Mouse (Mus musculus) forebrain, embryonic 14.5 days (tissue): ENCODE measurements at regions not wholly inside any gene's neighbourhood (a gene's known extent, or its start where the extent isn't known, plus 50 kb on each side); places are given as distances from the start of the nearest gene placed in this dataset.

Experiments used
- ATAC-seq: fragments of 200-750 bp; cut with Nextera tagmentation; 2 replicates; pipeline ENCODE4 v1.8.0; 2017; ENCODE audit warnings: mild to moderate bottlenecking, moderate library complexity
- DNase-seq: peaks from one replicate; pipeline ENCODE4 v3.0.0-alpha.2; 2015; ENCODE audit warnings: low spot score
- H3K27ac ChIP-seq: fragments of 300-500 bp; sonication (generic); 2 replicates; pipeline ENCODE4 v1.5.1; 2014; ENCODE audit warnings: low read depth, mild to moderate bottlenecking, control low read depth, low read length, moderate library complexity
- H3K27me3 ChIP-seq: fragments of 300-500 bp; sonication (generic); replicated peaks from 2 replicates; pipeline ENCODE4 v1.6.1; 2014; ENCODE audit warnings: low read length, control low read depth, mixed read lengths; ENCODE audit not compliant: control insufficient read depth, insufficient read depth
- H3K36me3 ChIP-seq: fragments of 300-500 bp; sonication (generic); 2 replicates; pipeline ENCODE4 v1.6.1; 2014; ENCODE audit warnings: low read length, control low read depth; ENCODE audit not compliant: control insufficient read depth, insufficient read depth
- H3K4me1 ChIP-seq: fragments of 300-500 bp; sonication (generic); 2 replicates; pipeline ENCODE4 v1.6.1; 2014; ENCODE audit warnings: antibody characterized with exemption, low read length, control low read depth; ENCODE audit not compliant: control insufficient read depth, insufficient read depth
- H3K4me2 ChIP-seq: fragments of 300-500 bp; sonication (generic); 2 replicates; pipeline ENCODE4 v1.6.1; 2014; ENCODE audit warnings: mild to moderate bottlenecking, control low read depth, low read length
- H3K4me3 ChIP-seq: fragments of 300-500 bp; sonication (generic); 2 replicates; pipeline ENCODE4 v1.5.1; 2014; ENCODE audit warnings: low read depth, low read length, control low read depth
- H3K9ac ChIP-seq: fragments of 300-500 bp; sonication (generic); 2 replicates; pipeline ENCODE4 v1.6.1; 2014; ENCODE audit warnings: mild to moderate bottlenecking, low read length, control low read depth, moderate library complexity
- H3K9me3 ChIP-seq: fragments of 300-500 bp; sonication (generic); replicated peaks from 2 replicates; pipeline ENCODE4 v1.6.1; 2016; ENCODE audit warnings: low read length, control low read depth, mixed read lengths; ENCODE audit not compliant: control insufficient read depth
- WGBS: fragments of 180-500 bp; shearing (Covaris S2); extraction: QIAGEN DNeasy Blood & Tissue Kit; methylation state at CpG from one replicate; pipeline ENCODE4 v1.1.7; 2014; 5-methylcytosine and 5-hydroxymethylcytosine counted together

DNA sequence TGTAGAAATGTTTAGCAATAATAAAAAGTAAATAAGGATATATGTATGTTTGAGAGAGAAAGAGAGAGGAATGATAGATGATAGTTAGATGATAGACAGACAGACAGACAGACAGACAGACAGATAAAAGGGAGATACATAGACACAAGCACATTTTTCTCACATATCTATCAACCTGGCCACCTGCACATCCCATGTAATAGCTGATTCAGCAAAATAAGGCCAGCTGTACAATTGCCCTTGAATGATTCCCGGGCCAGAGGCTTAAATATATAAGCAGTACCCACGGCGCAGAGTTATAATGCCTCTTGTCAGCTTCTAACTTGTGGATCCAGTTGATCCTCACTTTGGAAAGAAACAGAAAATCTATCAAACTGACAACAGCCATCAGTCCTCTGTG lies 178.5 kb downstream of the Tmem114 start:
- H3K4me3 ChIP-seq = no peak overlapping the region
- H3K9me3 ChIP-seq = no peaks in the 10 kb centered on the region
- no peak overlapping the region for H3K27ac ChIP-seq
- H3K4me1 ChIP-seq = no peaks in the 10 kb centered on the region
- DNase-seq (no peak), ATAC-seq (no peak)
- H3K9ac ChIP-seq = no peak overlapping the region
- 92% methylated on average over 3 of the region's 3 CpGs for WGBS
- no peaks in the 10 kb centered on the region for H3K36me3 ChIP-seq
- H3K27me3 ChIP-seq = no peaks in the 10 kb centered on the region
- H3K4me2 ChIP-seq = no peak overlapping the region

DNA sequence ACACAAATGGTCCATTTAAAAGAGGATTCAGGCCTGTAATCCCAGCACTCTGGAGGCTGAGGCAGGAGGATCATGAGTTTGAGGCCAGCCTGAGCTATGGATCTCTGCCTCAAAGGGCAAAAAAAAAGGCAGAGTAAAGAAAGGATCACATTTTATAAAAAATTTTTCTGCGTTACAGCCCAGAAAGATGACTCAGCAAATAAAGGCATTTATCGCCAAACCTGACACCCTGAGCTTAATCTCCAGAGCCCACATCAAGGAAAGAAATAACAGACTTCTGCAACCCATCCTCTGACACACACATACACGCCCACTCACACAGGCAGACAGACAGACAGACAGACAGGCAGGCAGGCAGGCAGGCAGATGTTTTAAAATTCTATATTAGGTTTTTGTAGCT lies 179.3 kb downstream of the Tmem114 start:
- H3K4me1 ChIP-seq = no peaks in the 10 kb centered on the region

DNA sequence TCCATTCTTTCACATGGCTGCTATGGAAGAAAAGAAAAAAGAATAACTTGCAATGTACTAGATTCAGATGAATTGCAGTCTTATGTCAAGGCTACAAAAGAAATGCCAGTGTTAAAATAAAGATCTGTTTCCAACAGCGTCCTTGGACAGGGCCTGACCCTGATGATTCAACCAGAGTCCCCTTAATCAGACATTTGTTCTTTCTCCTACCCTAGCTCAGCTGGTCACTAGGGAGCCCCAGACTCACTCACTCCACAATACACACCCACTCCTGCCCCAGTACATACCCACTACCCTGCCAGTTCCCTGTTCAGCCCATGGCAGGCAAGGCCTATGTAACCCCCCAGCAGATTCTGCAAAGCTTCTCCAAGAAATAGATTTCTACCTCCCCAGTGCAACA lies 190.6 kb downstream of the Tmem114 start:
- H3K9me3 ChIP-seq = no peaks in the 10 kb centered on the region
- H3K4me2 ChIP-seq = no peak overlapping the region
- WGBS = 64% methylated on average over 1 of the region's 1 CpGs
- no peak overlapping the region for H3K9ac ChIP-seq
- H3K27ac ChIP-seq = no peak overlapping the region
- no peaks in the 10 kb centered on the region for H3K4me1 ChIP-seq
- no peak for DNase-seq
- no peaks in the 10 kb centered on the region for H3K27me3 ChIP-seq
- ATAC-seq = no peak
- H3K36me3 ChIP-seq = no peaks in the 10 kb centered on the region
- H3K4me3 ChIP-seq = no peak overlapping the region

More for the DNA sequence above, 179.3 kb downstream of the Tmem114 start:
- H3K4me2 ChIP-seq = no peak overlapping the region
- H3K9me3 ChIP-seq = no peaks in the 10 kb centered on the region
- WGBS = 93% methylated on average over 3 of the region's 3 CpGs
- DNase-seq (no peak), ATAC-seq (no peak)
- H3K27me3 ChIP-seq = no peaks in the 10 kb centered on the region
- no peaks in the 10 kb centered on the region for H3K36me3 ChIP-seq
- no peak overlapping the region for H3K27ac ChIP-seq
- H3K9ac ChIP-seq = no peak overlapping the region
- H3K4me3 ChIP-seq = no peak overlapping the region

DNA sequence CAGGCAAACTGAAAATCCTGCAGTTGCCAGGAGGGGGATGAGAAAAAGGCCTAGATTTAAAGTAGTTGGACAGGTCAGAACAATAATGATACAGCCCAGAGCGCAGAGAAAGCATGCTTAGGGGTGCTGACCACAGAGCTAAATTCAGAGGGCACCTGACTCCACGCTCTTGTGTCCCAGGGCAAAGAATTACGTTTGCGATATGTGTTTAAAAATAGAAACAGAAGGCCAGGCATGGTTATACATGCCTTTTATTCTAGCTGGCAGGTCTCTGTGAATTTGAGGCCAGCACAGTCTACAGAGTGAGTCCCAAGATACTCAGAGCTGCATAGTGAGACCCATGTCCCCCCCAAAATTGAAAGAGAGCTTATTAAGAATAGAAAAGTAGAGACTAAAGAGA lies 192.9 kb downstream of the Tmem114 start:
- H3K36me3 ChIP-seq = no peaks in the 10 kb centered on the region
- ATAC-seq = no peak
- 85% methylated on average over 4 of the region's 4 CpGs for WGBS

DNA sequence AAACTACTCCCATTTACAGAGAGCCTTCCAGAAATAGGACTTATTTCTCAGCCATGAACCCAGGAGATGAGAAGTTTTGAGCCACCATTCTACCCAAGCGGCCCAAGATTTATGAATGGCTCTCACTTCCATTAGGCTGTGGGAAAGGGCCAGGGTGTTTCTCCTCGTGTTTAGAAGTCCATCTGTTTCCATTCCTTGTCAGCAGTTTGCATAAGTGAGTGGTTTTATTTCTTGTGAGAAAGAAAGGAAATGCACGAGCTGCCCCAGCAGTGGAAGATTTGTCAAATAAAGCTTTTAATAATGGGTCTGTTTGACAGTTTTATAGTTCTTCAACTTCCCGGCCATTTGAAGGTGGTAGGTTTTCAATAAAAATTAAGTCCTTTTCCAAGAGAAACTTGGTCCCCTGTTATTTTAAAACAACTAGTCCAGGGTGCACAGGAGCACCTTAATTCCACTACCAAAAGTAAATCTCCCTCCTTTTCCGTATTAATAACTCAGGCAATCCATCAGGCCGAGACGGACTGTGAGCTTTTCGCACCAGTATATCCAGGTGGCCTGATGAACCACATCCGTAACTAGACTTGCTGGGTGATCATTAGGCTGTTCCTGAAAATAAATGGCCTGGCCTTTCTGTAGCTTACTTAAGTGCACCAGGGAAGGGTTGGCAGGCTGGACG lies 201.2 kb downstream of the Tmem114 start:
- ATAC-seq = no peak
- no peaks in the 10 kb centered on the region for H3K4me1 ChIP-seq
- 86% methylated on average over 10 of the region's 10 CpGs for WGBS
- H3K27me3 ChIP-seq = no peaks in the 10 kb centered on the region
- H3K27ac ChIP-seq = no peak overlapping the region
- H3K4me2 ChIP-seq = no peak overlapping the region
- no peak for DNase-seq
- no peaks in the 10 kb centered on the region for H3K36me3 ChIP-seq
- H3K9me3 ChIP-seq = no peaks in the 10 kb centered on the region
- no peak overlapping the region for H3K4me3 ChIP-seq
- H3K9ac ChIP-seq = no peak overlapping the region

More for the DNA sequence above, 192.9 kb downstream of the Tmem114 start:
- no peak overlapping the region for H3K27ac ChIP-seq
- H3K4me1 ChIP-seq = no peaks in the 10 kb centered on the region
- DNase-seq = no peak
- H3K9ac ChIP-seq = no peak overlapping the region
- H3K27me3 ChIP-seq = no peaks in the 10 kb centered on the region
- H3K9me3 ChIP-seq = no peaks in the 10 kb centered on the region
- H3K4me3 ChIP-seq = no peak overlapping the region
- H3K4me2 ChIP-seq = no peak overlapping the region

DNA sequence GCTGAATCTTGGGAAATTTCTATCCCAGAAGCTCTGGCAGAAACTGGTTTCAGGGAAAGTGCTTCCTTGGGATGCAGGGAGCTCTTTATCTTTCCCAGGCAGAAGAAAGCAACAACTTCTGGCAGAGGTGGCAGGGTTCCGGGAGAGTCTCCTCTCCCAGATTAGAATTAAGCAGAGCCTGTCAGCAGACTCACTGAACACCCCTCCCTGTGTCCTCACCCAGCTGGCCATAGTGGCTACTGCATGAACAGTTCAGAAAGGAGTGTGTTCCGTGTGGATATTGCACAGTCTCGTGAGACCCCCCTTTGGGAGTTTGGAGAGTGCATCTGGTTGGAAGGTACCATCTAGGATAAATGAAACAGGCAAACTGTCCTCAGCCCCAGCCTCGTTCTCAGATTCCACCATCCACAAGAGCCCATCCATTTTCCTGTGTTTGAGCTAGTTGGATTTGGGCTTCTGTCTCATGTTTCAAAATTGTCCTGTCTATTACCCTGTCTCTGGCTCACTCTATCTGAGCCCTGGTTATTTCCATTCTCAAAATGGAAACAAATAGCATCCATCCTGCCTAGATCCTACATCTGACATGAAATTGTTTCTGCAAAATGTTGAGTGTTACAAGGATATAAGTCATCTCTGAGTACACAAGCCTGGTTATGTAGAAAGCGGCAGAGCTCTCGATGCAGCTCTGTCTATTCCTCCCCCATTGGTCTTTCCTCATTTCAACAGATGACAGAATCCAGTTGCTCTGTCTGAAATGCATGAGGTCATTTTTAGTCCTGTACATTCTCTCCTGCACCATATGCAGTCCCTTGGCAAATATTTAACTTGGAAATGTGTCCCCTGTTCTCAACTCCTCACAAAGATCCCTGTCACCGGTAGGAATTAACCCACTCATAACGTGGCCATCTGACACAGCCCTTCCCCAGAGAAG lies 216.4 kb downstream of the Tmem114 start:
- Histone ChIP-seq H3K4me3 (no peak overlapping the region), H3K9ac (no peak overlapping the region), H3K27ac (no peak overlapping the region), H3K36me3 (no peaks in the 10 kb centered on the region), H3K4me1 (no peaks in the 10 kb centered on the region), H3K4me2 (no peak overlapping the region), H3K9me3 (no peaks in the 10 kb centered on the region), H3K27me3 (no peaks in the 10 kb centered on the region)
- ATAC-seq (no peak), DNase-seq (no peak)
- 83% methylated on average over 8 of the region's 8 CpGs for WGBS

DNA sequence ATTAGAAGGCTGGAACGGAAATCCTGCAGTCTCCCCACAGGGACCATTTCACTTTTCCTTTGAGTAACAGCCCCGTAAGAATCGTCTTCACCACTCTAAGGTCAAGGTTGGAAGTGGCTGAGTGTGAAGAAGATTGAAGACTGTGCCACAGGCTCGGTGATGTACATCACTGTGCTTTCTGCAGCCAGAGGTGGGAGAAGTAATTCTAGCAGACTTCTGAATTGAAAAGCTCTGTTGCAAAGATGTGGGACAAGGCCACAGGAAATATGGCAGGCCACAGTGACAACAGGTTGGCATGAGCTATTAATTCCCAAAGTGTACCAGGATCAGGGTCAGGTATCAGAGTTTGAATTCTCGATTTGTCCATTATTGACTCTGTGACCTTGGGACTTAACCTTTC lies 219.9 kb downstream of the Tmem114 start:
- Histone ChIP-seq H3K4me2 (no peak overlapping the region), H3K4me1 (no peaks in the 10 kb centered on the region), H3K9ac (no peak overlapping the region), H3K27ac (no peak overlapping the region), H3K36me3 (no peaks in the 10 kb centered on the region), H3K9me3 (no peaks in the 10 kb centered on the region), H3K27me3 (no peaks in the 10 kb centered on the region), H3K4me3 (no peak overlapping the region)
- no peak for ATAC-seq
- 89% methylated on average over 5 of the region's 5 CpGs for WGBS
- DNase-seq = no peak

DNA sequence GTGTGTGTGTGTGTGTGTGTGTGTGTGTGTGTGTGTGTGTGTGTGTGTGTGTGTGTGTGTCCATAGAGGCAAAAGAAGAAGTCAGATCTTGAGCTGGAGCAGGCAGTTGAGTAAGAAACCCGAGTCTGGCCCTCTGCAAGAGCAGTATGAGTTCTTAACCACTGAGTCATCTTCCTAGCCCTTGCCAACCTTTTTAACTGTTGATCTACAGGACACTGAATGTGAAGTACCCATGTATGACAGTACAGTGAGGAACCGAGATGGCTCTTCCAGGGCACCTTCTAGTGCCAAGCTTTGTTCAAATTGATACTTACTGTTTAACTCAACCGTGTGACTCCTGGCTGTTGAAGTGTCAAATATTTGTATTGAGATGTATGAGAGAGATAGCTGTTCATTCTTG lies 223.6 kb downstream of the Tmem114 start:
- WGBS = 93% methylated on average over 3 of the region's 3 CpGs
- H3K27ac ChIP-seq = no peak overlapping the region

More for the DNA sequence above, 223.6 kb downstream of the Tmem114 start:
- Histone ChIP-seq H3K4me1 (no peaks in the 10 kb centered on the region), H3K27me3 (no peaks in the 10 kb centered on the region), H3K9me3 (no peaks in the 10 kb centered on the region), H3K9ac (no peak overlapping the region), H3K4me3 (no peak overlapping the region), H3K4me2 (no peak overlapping the region), H3K36me3 (no peaks in the 10 kb centered on the region)
- no peak for ATAC-seq
- DNase-seq = no peak
